ENCODE assay signal across 35 mouse cellular contexts in the genomic region with DNA sequence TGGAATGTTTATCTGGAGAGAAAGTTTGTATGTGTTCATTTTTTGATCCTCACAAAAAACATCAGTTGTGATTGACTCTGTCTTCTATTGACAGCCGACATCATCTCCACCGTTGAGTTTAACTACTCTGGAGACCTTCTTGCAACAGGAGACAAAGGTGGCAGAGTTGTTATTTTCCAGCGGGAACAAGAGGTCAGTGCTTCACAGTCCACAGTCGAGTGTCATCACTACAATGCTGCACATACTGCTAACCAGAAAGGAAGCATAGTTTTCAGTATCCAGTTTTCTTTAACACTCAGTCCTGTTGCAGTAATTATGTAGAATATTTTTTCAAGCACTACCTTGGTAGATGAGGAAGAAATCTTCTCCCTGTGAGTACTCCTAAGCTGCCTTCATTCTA.
"Had no signal": no experiment of that assay in that cellular context is flagged by ENCODE, and none has a peak within 500 bp of the region (broad histone marks: within the 10 kb centered on the region; RNA-seq: fewer than 3 reads in every experiment).

No protein-coding gene starts in this region.

- H3K27ac ChIP-seq: heart, embryonic 10.5 days; heart, embryonic 13.5 days; heart, embryonic 15.5 days; hindbrain, embryonic 10.5 days; hindbrain, embryonic 12.5 days; hindbrain, embryonic 13.5 days; hindbrain, embryonic 14.5 days; hindbrain, embryonic 15.5 days; hindbrain, postnatal 0 days; intestine, embryonic 15.5 days; kidney, embryonic 15.5 days; kidney, postnatal 0 days had no signal

- ATAC-seq: hindbrain, embryonic 16.5 days; hindbrain, postnatal 0 days; inflammation-experienced regulatory T-cells, adult 6 months; intestine, embryonic 15.5 days; intestine, embryonic 16.5 days; intestine, postnatal 0 days had no signal

- H3K9me3 ChIP-seq: heart, embryonic 10.5 days; heart, embryonic 12.5 days; heart, embryonic 13.5 days; heart, embryonic 15.5 days; hindbrain, embryonic 10.5 days; hindbrain, embryonic 12.5 days; hindbrain, embryonic 13.5 days; hindbrain, embryonic 15.5 days; intestine, embryonic 15.5 days; kidney, embryonic 15.5 days had no signal

- H3K4me2 ChIP-seq: heart, embryonic 11.5 days; heart, embryonic 12.5 days; heart, embryonic 13.5 days; heart, embryonic 15.5 days; hindbrain, embryonic 12.5 days; hindbrain, embryonic 13.5 days; hindbrain, embryonic 14.5 days; hindbrain, embryonic 15.5 days; intestine, embryonic 15.5 days; kidney, embryonic 15.5 days had no signal

- H3K9ac ChIP-seq: heart, embryonic 12.5 days; heart, embryonic 13.5 days; heart, embryonic 15.5 days; hindbrain, embryonic 12.5 days; hindbrain, embryonic 13.5 days; hindbrain, embryonic 14.5 days; hindbrain, embryonic 15.5 days; intestine, embryonic 15.5 days; kidney, embryonic 15.5 days had no signal

- DNase-seq: heart, postnatal 10 days; heart, postnatal 14 days; heart, postnatal 36 days; heart, postnatal 4 days; kidney, adult 11 months; kidney, adult 18-20 months; kidney, adult 2 months; kidney, adult 8-10 months; kidney, adult 9 months; kidney, postnatal 10 days; kidney, postnatal 14 days; kidney, postnatal 25 days; kidney, postnatal 36 days; kidney, postnatal 4 days; layer of hippocampus, adult 9-11 months; layer of hippocampus, postnatal 36 days had no signal

- H3K4me1 ChIP-seq: heart, embryonic 10.5 days; intestine, embryonic 15.5 days; kidney, embryonic 15.5 days had no signal

- H3K27me3 ChIP-seq: heart, embryonic 12.5 days; heart, embryonic 13.5 days; heart, embryonic 15.5 days; hindbrain, embryonic 12.5 days; hindbrain, embryonic 13.5 days; hindbrain, embryonic 15.5 days; intestine, embryonic 15.5 days; kidney, embryonic 15.5 days had no signal

- H3K4me3 ChIP-seq: heart, embryonic 10.5 days; heart, embryonic 12.5 days; heart, embryonic 13.5 days; heart, embryonic 15.5 days; hindbrain, embryonic 10.5 days; hindbrain, embryonic 12.5 days; hindbrain, embryonic 13.5 days; hindbrain, embryonic 15.5 days; intestine, embryonic 15.5 days; kidney, embryonic 15.5 days; layer of hippocampus, adult 2 months had no signal
